Mouse (Mus musculus): Measurements from ENCODE around the gene 2210016F16Rik.

DNA sequence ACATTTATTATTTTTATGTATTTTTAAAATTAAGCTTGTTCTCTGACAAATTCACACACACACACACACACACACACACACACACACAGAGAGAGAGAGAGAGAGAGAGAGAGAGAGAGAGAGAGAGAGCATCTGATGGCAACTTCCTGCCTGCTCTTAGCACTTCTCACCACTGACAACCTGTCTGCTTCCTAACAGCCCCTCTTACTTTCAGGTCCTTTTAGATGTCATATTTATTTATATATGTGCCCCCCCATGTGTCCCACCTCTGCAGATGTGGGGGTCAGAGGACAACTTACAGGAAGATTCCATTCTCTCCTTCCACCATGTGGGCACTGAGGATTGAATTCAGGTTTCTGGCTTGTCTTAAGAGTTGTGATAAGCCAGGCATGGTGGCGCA, 34.2 kb upstream of the 2210016F16Rik start:
- TF ChIP-seq USF1 (IDR thresholded peaks at IDR 0.05; ENCODE audit: low read depth, low read length) (no peak), ZKSCAN1 (IDR thresholded peaks at IDR 0.05; ENCODE audit: borderline replicate concordance, low read depth, low read length) (no peak), POLR2A (IDR thresholded peaks at IDR 0.05; ENCODE audit: low read depth, low read length) (no peak)
